Comparison of ENCODE assay signal across 23 mouse cellular contexts in the genomic region with DNA sequence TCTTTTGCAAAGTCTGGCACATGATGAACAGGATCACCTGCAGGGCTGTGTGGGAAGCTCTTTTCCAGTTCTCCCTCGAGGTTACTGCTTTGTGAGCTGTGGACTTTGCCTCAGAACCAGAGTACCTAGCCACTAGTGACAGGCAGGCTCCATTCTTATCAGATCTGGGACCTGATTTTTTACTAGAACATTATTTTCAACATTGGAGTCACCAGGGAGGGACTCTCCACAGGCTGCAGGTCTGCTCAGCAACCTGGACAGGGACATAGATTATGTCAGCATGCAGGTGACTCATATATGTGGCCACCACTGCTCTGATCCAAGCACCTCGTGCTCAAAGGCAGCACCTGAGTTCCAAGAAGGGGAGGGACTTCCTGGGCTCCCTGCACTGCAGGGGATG. TPM values are rescaled to one million over a fixed set of nuclear protein-coding genes. Genes with fewer than 3 reads are reported as not detected.
DNase-seq lines count a peak whose midpoint lies in the region; ATAC-seq and TF ChIP-seq lines count a peak whose summit lies in the region.
"Had no signal": no experiment of that assay in that cellular context is flagged by ENCODE, and none has a peak within 500 bp of the region (broad histone marks: within the 10 kb centered on the region; RNA-seq: fewer than 3 reads in every experiment).

No protein-coding gene starts in this region.

- peaks cover 22% of the 10 kb centered on the region for H3K4me1 ChIP-seq in liver, adult 2 months (ENCODE audit: control insufficient read depth, insufficient read depth, low read length)
- peaks cover 22% of the 10 kb centered on the region for H3K4me1 ChIP-seq in liver, embryonic 11.5 days (replicated peaks; ENCODE audit: control insufficient read depth, insufficient read depth, low read length)
- H3K4me1 ChIP-seq in E14TG2a.4 (replicated peaks; ENCODE audit: low read depth, low read length): peaks cover 97% of the 10 kb centered on the region
- peaks cover 18% of the 10 kb centered on the region for H3K4me1 ChIP-seq in intestine, embryonic 16.5 days (ENCODE audit: control insufficient read depth, insufficient read depth, low read length)
- peaks cover 12% of the 10 kb centered on the region for H3K4me1 ChIP-seq in stomach, embryonic 16.5 days (ENCODE audit: control insufficient read depth, insufficient read depth, low read length)
- peaks cover 16% of the 10 kb centered on the region for H3K4me1 ChIP-seq in midbrain, embryonic 10.5 days

- peaks cover 17% of the 10 kb centered on the region; the same call in 1 of the 2 replicates for H3K79me2 ChIP-seq in liver, adult 2 months (ENCODE audit: control insufficient read depth, insufficient read depth, low read length)

- peak; percentile 82 for DNase-seq in liver, adult 2 months (ENCODE audit: extremely low read depth, low read depth, low spot score)
- no peak for DNase-seq in liver, embryonic 11.5 days (ENCODE audit: low spot score)
- no peak for DNase-seq in left cerebral cortex, postnatal 36 days (ENCODE audit: low spot score in 2 of 2)
- no peak for DNase-seq in midbrain, embryonic 10.5 days (ENCODE audit: low spot score)
- DNase-seq: adrenal gland, postnatal 14 days; cerebellum, adult 18-20 months; cerebellum, adult 9-11 months; cerebellum, postnatal 36 days; forebrain, postnatal 0 days; gastrocnemius, postnatal 36 days; heart, adult 18-20 months; heart, postnatal 14 days had no signal

- peak overlapping the region; percentile 24; the same call in 1 of the 2 replicates for H3K27ac ChIP-seq in liver, adult 2 months (replicated peaks; ENCODE audit: insufficient read depth, low read depth, low read length)
- no peak overlapping the region for H3K27ac ChIP-seq in liver, embryonic 11.5 days (ENCODE audit: low read depth, low read length)
- H3K27ac ChIP-seq in intestine, embryonic 16.5 days (ENCODE audit: low read length): peak overlapping the region; percentile 67
- no peak overlapping the region for H3K27ac ChIP-seq in stomach, embryonic 16.5 days (ENCODE audit: low read length)
- H3K27ac ChIP-seq in midbrain, embryonic 10.5 days (replicated peaks): no peak overlapping the region
- H3K27ac ChIP-seq: embryonic facial prominence, embryonic 10.5 days; forebrain, embryonic 13.5 days; heart, embryonic 10.5 days; heart, embryonic 15.5 days; hindbrain, embryonic 13.5 days had no signal

- H3K4me2 ChIP-seq in liver, embryonic 11.5 days: no peak overlapping the region
- no peak overlapping the region for H3K4me2 ChIP-seq in intestine, embryonic 16.5 days (ENCODE audit: low read depth, low read length)
- no peak overlapping the region for H3K4me2 ChIP-seq in stomach, embryonic 16.5 days (ENCODE audit: low read depth, low read length)
- H3K4me2 ChIP-seq: forebrain, embryonic 13.5 days; heart, embryonic 15.5 days; hindbrain, embryonic 13.5 days had no signal

- no peaks in the 10 kb centered on the region for H3K27me3 ChIP-seq in liver, adult 2 months (ENCODE audit: control insufficient read depth, insufficient read depth, low read length)
- H3K27me3 ChIP-seq in liver, embryonic 11.5 days (replicated peaks; ENCODE audit: control insufficient read depth, insufficient read depth, low read length): no peaks in the 10 kb centered on the region
- no peaks in the 10 kb centered on the region for H3K27me3 ChIP-seq in E14TG2a.4 (ENCODE audit: insufficient read depth, low read length)
- H3K27me3 ChIP-seq in intestine, embryonic 16.5 days (replicated peaks; ENCODE audit: control insufficient read depth, insufficient read depth, low read length): no peaks in the 10 kb centered on the region
- no peaks in the 10 kb centered on the region for H3K27me3 ChIP-seq in stomach, embryonic 16.5 days (ENCODE audit: control insufficient read depth, insufficient read depth, low read length)
- no peaks in the 10 kb centered on the region for H3K27me3 ChIP-seq in midbrain, embryonic 10.5 days (ENCODE audit: low read depth, poor library complexity, severe bottlenecking)
- H3K27me3 ChIP-seq: forebrain, embryonic 13.5 days; heart, embryonic 15.5 days; hindbrain, embryonic 13.5 days; Patski had no signal

- TF ChIP-seq CTCF in liver, adult 2 months (IDR thresholded peaks at IDR 0.05; ENCODE audit: low read depth, low read length): no peak
- no peak for TF ChIP-seq CTCF in E14TG2a.4 (conservative IDR thresholded peaks at IDR 0.05; ENCODE audit: low read length)

- WGBS in liver, adult 2 months: 19% methylated on average over 2 of the region's 2 CpGs
- 61% methylated on average over 2 of the region's 2 CpGs for WGBS in liver, embryonic 11.5 days
- 41% methylated on average over 2 of the region's 2 CpGs for WGBS in intestine, embryonic 16.5 days
- 51% methylated on average over 2 of the region's 2 CpGs for WGBS in stomach, embryonic 16.5 days
- WGBS in midbrain, embryonic 10.5 days: 82% methylated on average over 2 of the region's 2 CpGs

- TF ChIP-seq POLR2A in liver, adult 2 months (IDR thresholded peaks at IDR 0.05; ENCODE audit: extremely low read depth, insufficient read depth, low read length): no peak

- intact Hi-C loops in left cerebral cortex, postnatal 36 days (cut with DNase I): no loop called here

- H3K4me3 ChIP-seq in liver, adult 2 months (ENCODE audit: insufficient read depth, low read depth, low read length): no peak overlapping the region
- H3K4me3 ChIP-seq in liver, embryonic 11.5 days (ENCODE audit: low read depth, low read length): no peak overlapping the region
- H3K4me3 ChIP-seq in E14TG2a.4 (replicated peaks; ENCODE audit: low read length): 0 out of 2 replicates have a peak overlapping the region, but pooled peaks have one; percentile 10
- no peak overlapping the region for H3K4me3 ChIP-seq in intestine, embryonic 16.5 days (ENCODE audit: low read length)
- H3K4me3 ChIP-seq in stomach, embryonic 16.5 days (replicated peaks; ENCODE audit: low read length): no peak overlapping the region
- no peak overlapping the region for H3K4me3 ChIP-seq in midbrain, embryonic 10.5 days
- H3K4me3 ChIP-seq: embryonic facial prominence, embryonic 10.5 days; forebrain, embryonic 13.5 days; heart, embryonic 10.5 days; heart, embryonic 15.5 days; hindbrain, embryonic 13.5 days had no signal

- no peaks in the 10 kb centered on the region for H3K9me3 ChIP-seq in liver, embryonic 11.5 days (ENCODE audit: control insufficient read depth, low read length)
- H3K9me3 ChIP-seq in E14TG2a.4 (ENCODE audit: low read length): no peaks in the 10 kb centered on the region
- no peaks in the 10 kb centered on the region for H3K9me3 ChIP-seq in intestine, embryonic 16.5 days (ENCODE audit: control insufficient read depth, low read length)
- no peaks in the 10 kb centered on the region for H3K9me3 ChIP-seq in stomach, embryonic 16.5 days (replicated peaks; ENCODE audit: control insufficient read depth, low read length)
- H3K9me3 ChIP-seq in midbrain, embryonic 10.5 days (replicated peaks): no peaks in the 10 kb centered on the region
- H3K9me3 ChIP-seq: embryonic facial prominence, embryonic 10.5 days; forebrain, embryonic 13.5 days; heart, embryonic 10.5 days; heart, embryonic 15.5 days; hindbrain, embryonic 13.5 days had no signal

- H3K9ac ChIP-seq in liver, adult 2 months (ENCODE audit: low read depth, low read length): no peak overlapping the region
- no peak overlapping the region for H3K9ac ChIP-seq in liver, embryonic 11.5 days (ENCODE audit: low read depth, low read length)
- no peak overlapping the region for H3K9ac ChIP-seq in intestine, embryonic 16.5 days (ENCODE audit: low read depth, low read length)
- no peak overlapping the region for H3K9ac ChIP-seq in stomach, embryonic 16.5 days (ENCODE audit: low read length)
- H3K9ac ChIP-seq: forebrain, embryonic 13.5 days; forebrain, postnatal 0 days; heart, embryonic 15.5 days; hindbrain, embryonic 13.5 days had no signal

- no peak for ATAC-seq in liver, embryonic 11.5 days (replicated peaks; ENCODE audit: low FRiP score)
- peak; percentile 80 for ATAC-seq in intestine, embryonic 16.5 days
- peak; percentile 27; the same call in 1 of the 2 replicates for ATAC-seq in stomach, embryonic 16.5 days (ENCODE audit: insufficient read depth, low FRiP score)
- no peak for ATAC-seq in megakaryocyte, adult 5-6 weeks (ENCODE audit: poor library complexity, severe bottlenecking)
- ATAC-seq: activated CD4-positive, CD25-positive, alpha-beta regulatory T cell, adult 4 months; forebrain, embryonic 13.5 days; forebrain, postnatal 0 days; Patski had no signal

- H3K36me3 ChIP-seq in liver, adult 2 months (ENCODE audit: control insufficient read depth, insufficient read depth, low read length): peaks cover 8% of the 10 kb centered on the region
- H3K36me3 ChIP-seq in liver, embryonic 11.5 days (ENCODE audit: control insufficient read depth, insufficient read depth, low read length): peaks cover 6% of the 10 kb centered on the region; the same call in 1 of the 2 replicates
- H3K36me3 ChIP-seq in E14TG2a.4 (ENCODE audit: insufficient read depth, low read length): peaks cover 96% of the 10 kb centered on the region
- H3K36me3 ChIP-seq in intestine, embryonic 16.5 days (ENCODE audit: control insufficient read depth, insufficient read depth, low read length): no peaks in the 10 kb centered on the region; the same call in 1 of the 2 replicates
- H3K36me3 ChIP-seq in stomach, embryonic 16.5 days (ENCODE audit: control insufficient read depth, insufficient read depth, low read length): no peaks in the 10 kb centered on the region
- peaks cover 34% of the 10 kb centered on the region for H3K36me3 ChIP-seq in midbrain, embryonic 10.5 days

RNA-seq across cellular contexts. Expression of gene Atox1, which starts 5.9 kb away (rescaled TPM):
- 220 and 227 TPM in 2 replicates for total RNA-seq in liver, adult 2 months (2014; rRNA removed)
- polyA plus RNA-seq in liver, adult 2 months (2012; rRNA removed): 358 and 464 TPM in 2 replicates
- polyA plus RNA-seq in liver, embryonic 11.5 days (2014; fragmentation: Nextera tagmentation; extraction: Ambion mirVana): 243 and 270 TPM in 2 replicates
- polyA plus RNA-seq in intestine, embryonic 16.5 days (2015; fragmentation: Nextera tagmentation; extraction: Ambion mirVana): 408 and 413 TPM in 2 replicates
- polyA plus RNA-seq in stomach, embryonic 16.5 days (2015; fragmentation: Nextera tagmentation; extraction: Ambion mirVana): 421 and 424 TPM in 2 replicates
- total RNA-seq in left cerebral cortex, postnatal 36 days (2021): 100 to 1,000 TPM in 1 of 2 experiments, 10 to 100 TPM in 1; 88.1 to 111 TPM
- total RNA-seq in megakaryocyte, adult 5-6 weeks (2015): 211 and 215 TPM in 2 replicates
- 71.8 and 92.8 TPM in 2 replicates for total RNA-seq in megakaryocyte, adult 5-6 weeks (2017)
- polyA plus RNA-seq in midbrain, embryonic 10.5 days (2016; fragmentation: Nextera tagmentation; extraction: Ambion mirVana): 229 and 231 TPM in 2 replicates

RNA-seq across cellular contexts. Expression of gene G3bp1, which starts 14.3 kb away (rescaled TPM):
- 15.7 and 19.5 TPM in 2 replicates for total RNA-seq in liver, adult 2 months (2014; rRNA removed)
- 13.6 and 14.0 TPM in 2 replicates for polyA plus RNA-seq in liver, adult 2 months (2012; rRNA removed)
- 204 and 223 TPM in 2 replicates for polyA plus RNA-seq in liver, embryonic 11.5 days (2014; fragmentation: Nextera tagmentation; extraction: Ambion mirVana)
- polyA plus RNA-seq in intestine, embryonic 16.5 days (2015; fragmentation: Nextera tagmentation; extraction: Ambion mirVana): 137 and 153 TPM in 2 replicates
- polyA plus RNA-seq in stomach, embryonic 16.5 days (2015; fragmentation: Nextera tagmentation; extraction: Ambion mirVana): 130 and 142 TPM in 2 replicates
- total RNA-seq in left cerebral cortex, postnatal 36 days (2021): 10 to 100 TPM; 31.3 to 34.0 TPM
- total RNA-seq in megakaryocyte, adult 5-6 weeks (2015): 29.4 and 30.7 TPM in 2 replicates
- total RNA-seq in megakaryocyte, adult 5-6 weeks (2017): 47.8 and 50.6 TPM in 2 replicates
- polyA plus RNA-seq in midbrain, embryonic 10.5 days (2016; fragmentation: Nextera tagmentation; extraction: Ambion mirVana): 258 and 281 TPM in 2 replicates

RNA-seq across cellular contexts. Expression of gene Sparc, which starts 32.2 kb away (rescaled TPM):
- 28.0 and 41.7 TPM in 2 replicates for total RNA-seq in liver, adult 2 months (2014; rRNA removed)
- polyA plus RNA-seq in liver, adult 2 months (2012; rRNA removed): 110 and 128 TPM in 2 replicates
- 300 and 334 TPM in 2 replicates for polyA plus RNA-seq in liver, embryonic 11.5 days (2014; fragmentation: Nextera tagmentation; extraction: Ambion mirVana)
- 1,500 and 1,563 TPM in 2 replicates for polyA plus RNA-seq in intestine, embryonic 16.5 days (2015; fragmentation: Nextera tagmentation; extraction: Ambion mirVana)
- polyA plus RNA-seq in stomach, embryonic 16.5 days (2015; fragmentation: Nextera tagmentation; extraction: Ambion mirVana): 2,158 and 2,387 TPM in 2 replicates
- total RNA-seq in left cerebral cortex, postnatal 36 days (2021): 100 to 1,000 TPM; 215 to 224 TPM
- total RNA-seq in megakaryocyte, adult 5-6 weeks (2015): 0.71 and 1.2 TPM in 2 replicates
- 0.57 and 1.5 TPM in 2 replicates for total RNA-seq in megakaryocyte, adult 5-6 weeks (2017)
- 333 and 416 TPM in 2 replicates for polyA plus RNA-seq in midbrain, embryonic 10.5 days (2016; fragmentation: Nextera tagmentation; extraction: Ambion mirVana)
- polyA plus RNA-seq: activated CD4-positive, CD25-positive, alpha-beta regulatory T cell, adult 4 months had no signal

Comparison
In these comparisons a context has a peak if more than half of its experiments do, and no peak if none do; other contexts are left out.
1. H3K27ac ChIP-seq: peak in liver, adult 2 months (single experiment) and intestine, embryonic 16.5 days (single experiment); none in liver, embryonic 11.5 days (single experiment), stomach, embryonic 16.5 days (single experiment) and midbrain, embryonic 10.5 days (single experiment).
2. ATAC-seq: peak in intestine, embryonic 16.5 days (single experiment) and stomach, embryonic 16.5 days (single experiment); none in liver, embryonic 11.5 days (single experiment) and megakaryocyte, adult 5-6 weeks (single experiment).